Mouse (Mus musculus) urinary bladder, postnatal 14 days (tissue): ENCODE data around the gene Ltf.

ENCODE experiments used
- DNase-seq: peaks from one replicate; pipeline ENCODE4 v3.0.0; 2021; ENCODE audit warnings: low spot score

The Ltf gene

DNA sequence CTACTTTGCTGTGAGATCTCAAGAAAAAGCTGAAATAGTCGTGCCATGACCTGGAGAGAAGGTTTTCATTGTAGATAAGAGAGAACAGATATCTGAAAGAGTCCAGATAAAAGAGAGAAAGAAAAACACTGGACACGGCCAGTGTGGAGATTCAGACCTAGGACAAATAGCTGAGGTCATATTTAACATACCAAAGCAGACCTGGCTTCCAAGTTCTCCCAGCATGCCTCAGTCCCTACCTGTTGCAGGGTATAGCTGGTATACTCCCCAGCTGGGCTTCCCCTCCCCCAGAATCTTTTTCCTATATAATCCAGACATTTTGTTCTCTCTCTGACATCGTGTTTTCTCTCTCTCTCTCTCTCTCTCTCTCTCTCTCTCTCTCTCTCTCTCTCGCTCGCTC lies 68.9 kb downstream of the Ltf start:
- DNase-seq = no peak

- no peak for DNase-seq
Observed at GRCm38 (mm10) chr9:111088886-111089285, 69.8 kb downstream of the Ltf start.
